Mouse (Mus musculus): ENCODE measurements at regions not wholly inside any gene's neighbourhood (a gene's known extent, or its start where the extent isn't known, plus 50 kb on each side); places are given as distances from the start of the nearest gene placed in this dataset.

- TF ChIP-seq CTCF (IDR thresholded peaks at IDR 0.05; ENCODE audit: extremely low read depth, insufficient read depth, insufficient read length, insufficient replicate concordance) (no peak), POLR2A (IDR thresholded peaks at IDR 0.05; ENCODE audit: low read depth, low read length) (no peak)
These were observed 133.0 kb downstream of the Katnal1 start for GRCm38 (mm10) chr5:148796072-148796471.

Data from spleen, adult 2 months (tissue).